Mouse (Mus musculus): ENCODE measurements at regions not wholly inside any gene's neighbourhood (a gene's known extent, or its start where the extent isn't known, plus 50 kb on each side); places are given as distances from the start of the nearest gene placed in this dataset.

GRCm38 (mm10) chr9:47376645-47377044, 153.3 kb upstream of the Cadm1 start:
- H3K4me3 ChIP-seq, result no peak overlapping the region
- H3K36me3 ChIP-seq, result no peaks in the 10 kb centered on the region
- 0 out of 2 replicates have a peak, but pooled peaks cover 3% of the 10 kb centered on the region for H3K27me3 ChIP-seq
- no peak overlapping the region for H3K4me2 ChIP-seq
- H3K4me1 ChIP-seq, result 0 out of 2 replicates have a peak, but pooled peaks cover 4% of the 10 kb centered on the region
- no peaks in the 10 kb centered on the region for H3K9me3 ChIP-seq
- WGBS, result 88% methylated on average over 1 of the region's 1 CpGs
- no peak for ATAC-seq (ENCODE audit: insufficient number of reproducible peaks, insufficient read depth, low FRiP score, low TSS enrichment, low read depth)
- no peak overlapping the region for H3K27ac ChIP-seq
- H3K9ac ChIP-seq, result no peak overlapping the region

DNA sequence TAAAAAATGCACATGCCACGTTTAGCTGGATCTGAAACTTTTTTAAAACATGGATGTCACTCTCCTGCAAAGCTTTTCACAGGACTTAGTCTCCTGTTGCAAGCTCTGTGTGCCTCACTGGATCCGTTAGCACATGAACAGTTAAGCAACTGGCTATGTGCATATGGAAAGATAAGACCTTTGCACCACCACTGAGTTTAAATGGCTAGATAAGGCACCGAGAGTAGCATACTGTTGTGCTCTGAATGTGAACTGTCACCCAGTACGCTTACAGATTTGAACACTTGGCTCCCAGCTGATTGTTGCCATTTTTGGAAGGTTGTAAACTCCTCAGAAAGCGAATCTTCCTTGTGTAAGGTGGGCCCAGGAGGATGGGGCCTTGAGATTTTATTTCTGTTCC, 151.4 kb upstream of the Cadm1 start:
- Histone ChIP-seq H3K36me3 (no peaks in the 10 kb centered on the region), H3K27ac (no peak overlapping the region), H3K4me3 (no peak overlapping the region), H3K9ac (no peak overlapping the region), H3K9me3 (no peaks in the 10 kb centered on the region), H3K4me2 (no peak overlapping the region), H3K27me3 (0 out of 2 replicates have a peak, but pooled peaks cover 3% of the 10 kb centered on the region), H3K4me1 (no peaks in the 10 kb centered on the region)
- ATAC-seq (ENCODE audit: insufficient number of reproducible peaks, insufficient read depth, low FRiP score, low TSS enrichment, low read depth), result no peak
- WGBS, result 84% methylated on average over 5 of the region's 5 CpGs

GRCm38 (mm10) chr9:47380361-47380760, 149.6 kb upstream of the Cadm1 start:
- Histone ChIP-seq H3K27ac (no peak overlapping the region), H3K9me3 (no peaks in the 10 kb centered on the region), H3K9ac (no peak overlapping the region), H3K4me2 (no peak overlapping the region), H3K4me1 (peaks cover 10% of the 10 kb centered on the region), H3K36me3 (no peaks in the 10 kb centered on the region), H3K27me3 (0 out of 2 replicates have a peak, but pooled peaks cover 3% of the 10 kb centered on the region), H3K4me3 (no peak overlapping the region)
- WGBS, result 75% methylated on average over 7 of the region's 7 CpGs
- no peak for ATAC-seq (ENCODE audit: insufficient number of reproducible peaks, insufficient read depth, low FRiP score, low TSS enrichment, low read depth)

- no peak overlapping the region for H3K27ac ChIP-seq
- WGBS, result 32% methylated on average over 4 of the region's 4 CpGs
- peaks cover 19% of the 10 kb centered on the region for H3K4me1 ChIP-seq
- no peak overlapping the region for H3K9ac ChIP-seq
- no peaks in the 10 kb centered on the region for H3K9me3 ChIP-seq
- ATAC-seq (ENCODE audit: insufficient number of reproducible peaks, insufficient read depth, low FRiP score, low TSS enrichment, low read depth), result no peak
- H3K27me3 ChIP-seq, result peaks cover 3% of the 10 kb centered on the region; the same call in 1 of the 2 replicates
- H3K4me3 ChIP-seq, result no peak overlapping the region
- no peaks in the 10 kb centered on the region for H3K36me3 ChIP-seq
- H3K4me2 ChIP-seq, result no peak overlapping the region
These were observed 145.7 kb upstream of the Cadm1 start for GRCm38 (mm10) chr9:47384185-47384854.

DNA sequence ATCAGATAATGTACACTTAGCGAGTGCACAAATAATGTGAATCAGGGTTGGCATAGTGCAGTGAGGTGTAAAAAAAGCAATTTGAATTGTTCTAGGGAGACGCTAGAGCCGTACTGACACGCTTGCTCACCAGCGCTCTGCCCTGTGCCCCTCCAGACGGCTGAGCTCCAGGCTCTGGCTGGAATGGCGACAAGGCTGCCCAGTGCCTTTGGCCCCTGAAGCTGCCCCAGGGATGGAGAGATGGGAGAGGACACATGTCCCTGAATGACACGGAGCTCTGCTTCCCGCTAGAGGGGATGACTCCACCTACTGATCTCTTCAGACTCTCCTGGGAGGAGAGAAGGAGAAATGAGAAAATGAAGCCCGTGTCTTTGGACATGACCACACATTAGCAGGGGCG, 143.3 kb upstream of the Cadm1 start:
- no peak for ATAC-seq (ENCODE audit: insufficient number of reproducible peaks, insufficient read depth, low FRiP score, low TSS enrichment, low read depth)
- Histone ChIP-seq H3K4me3 (no peak overlapping the region), H3K4me1 (peaks cover 19% of the 10 kb centered on the region), H3K4me2 (no peak overlapping the region), H3K9me3 (no peaks in the 10 kb centered on the region), H3K9ac (no peak overlapping the region), H3K27ac (no peak overlapping the region), H3K27me3 (peaks cover 9% of the 10 kb centered on the region; the same call in 1 of the 2 replicates), H3K36me3 (no peaks in the 10 kb centered on the region)
- 80% methylated on average over 11 of the region's 11 CpGs for WGBS

- peaks cover 9% of the 10 kb centered on the region; the same call in 1 of the 2 replicates for H3K27me3 ChIP-seq
- WGBS, result 74% methylated on average over 4 of the region's 4 CpGs
- no peak for ATAC-seq (ENCODE audit: insufficient number of reproducible peaks, insufficient read depth, low FRiP score, low TSS enrichment, low read depth)
- H3K9me3 ChIP-seq, result no peaks in the 10 kb centered on the region
- H3K4me3 ChIP-seq, result no peak overlapping the region
- peaks cover 19% of the 10 kb centered on the region for H3K4me1 ChIP-seq
- no peaks in the 10 kb centered on the region for H3K36me3 ChIP-seq
- H3K9ac ChIP-seq, result no peak overlapping the region
- no peak overlapping the region for H3K4me2 ChIP-seq
- H3K27ac ChIP-seq, result no peak overlapping the region
These were observed 142.8 kb upstream of the Cadm1 start for GRCm38 (mm10) chr9:47387221-47387620.

DNA sequence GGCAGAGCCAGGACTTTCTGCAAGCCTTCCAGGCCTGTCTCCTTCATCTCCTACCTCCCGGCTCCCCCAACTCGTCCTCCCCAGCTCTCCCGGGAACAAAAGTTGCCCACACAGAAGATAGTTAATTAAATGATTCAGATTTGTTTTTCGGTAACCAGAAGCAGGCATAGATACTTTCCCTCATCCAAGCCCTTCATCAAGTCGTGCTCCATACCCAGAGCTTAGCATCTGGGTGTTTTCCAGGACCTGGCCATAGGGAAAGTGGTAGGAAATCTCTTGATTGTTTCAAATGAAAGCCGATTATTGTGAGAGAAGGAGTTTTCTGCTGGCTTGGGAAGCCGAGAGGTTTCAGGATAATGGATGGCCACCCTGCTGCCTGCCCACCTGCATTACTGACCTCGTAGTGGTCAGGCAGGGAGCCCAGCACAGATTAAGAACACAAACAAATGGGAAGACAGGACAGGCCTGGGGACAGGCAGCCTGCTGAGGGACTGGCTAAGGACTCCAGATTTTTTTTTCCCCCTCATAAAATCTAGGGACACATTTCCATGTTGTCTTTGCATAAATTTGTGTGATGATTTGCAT, 142.2 kb upstream of the Cadm1 start:
- Histone ChIP-seq H3K27ac (no peak overlapping the region), H3K4me3 (no peak overlapping the region), H3K27me3 (peaks cover 12% of the 10 kb centered on the region; the same call in 1 of the 2 replicates), H3K36me3 (no peaks in the 10 kb centered on the region), H3K4me1 (peaks cover 19% of the 10 kb centered on the region), H3K9me3 (no peaks in the 10 kb centered on the region), H3K9ac (no peak overlapping the region), H3K4me2 (no peak overlapping the region)
- WGBS, result 31% methylated on average over 8 of the region's 8 CpGs
- no peak for ATAC-seq (ENCODE audit: insufficient number of reproducible peaks, insufficient read depth, low FRiP score, low TSS enrichment, low read depth)

DNA sequence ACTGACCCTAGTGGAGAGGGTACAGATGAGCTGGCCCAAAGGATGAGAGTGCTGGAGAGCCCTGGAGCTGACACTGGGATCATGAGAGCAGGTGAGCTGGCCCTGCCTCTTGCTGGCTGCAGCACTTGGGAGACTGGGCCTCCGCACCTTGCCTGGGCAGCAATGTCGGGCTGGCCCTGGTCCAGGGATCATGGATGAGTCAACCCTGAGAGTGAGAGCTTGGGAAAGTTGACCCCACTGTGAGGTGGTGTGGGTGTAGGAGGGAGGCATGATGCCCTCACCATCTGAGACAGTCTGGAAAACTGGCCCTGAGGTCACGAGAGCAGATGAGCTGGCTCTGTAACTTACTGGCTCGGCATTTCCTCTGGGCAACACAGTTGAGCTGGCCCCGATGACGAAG, 140.1 kb upstream of the Cadm1 start:
- ATAC-seq (ENCODE audit: insufficient number of reproducible peaks, insufficient read depth, low FRiP score, low TSS enrichment, low read depth), result no peak; the same call in 1 of the 2 replicates
- Histone ChIP-seq H3K4me2 (no peak overlapping the region), H3K27ac (no peak overlapping the region), H3K4me3 (no peak overlapping the region), H3K27me3 (peaks cover 23% of the 10 kb centered on the region; the same call in 1 of the 2 replicates), H3K36me3 (no peaks in the 10 kb centered on the region), H3K9ac (no peak overlapping the region), H3K9me3 (no peaks in the 10 kb centered on the region), H3K4me1 (peaks cover 9% of the 10 kb centered on the region)
- 97% methylated on average over 6 of the region's 6 CpGs for WGBS

GRCm38 (mm10) chr9:47391669-47392068, 138.3 kb upstream of the Cadm1 start:
- no peak overlapping the region for H3K9ac ChIP-seq
- WGBS, result 83% methylated on average over 5 of the region's 5 CpGs
- ATAC-seq (ENCODE audit: insufficient number of reproducible peaks, insufficient read depth, low FRiP score, low TSS enrichment, low read depth), result no peak
- no peak overlapping the region for H3K4me3 ChIP-seq
- peaks cover 23% of the 10 kb centered on the region; the same call in 1 of the 2 replicates for H3K27me3 ChIP-seq
- 0 out of 2 replicates have a peak, but pooled peaks cover 8% of the 10 kb centered on the region for H3K4me1 ChIP-seq
- no peak overlapping the region for H3K27ac ChIP-seq
- no peaks in the 10 kb centered on the region for H3K9me3 ChIP-seq
- no peak overlapping the region for H3K4me2 ChIP-seq
- no peaks in the 10 kb centered on the region for H3K36me3 ChIP-seq

- Histone ChIP-seq H3K36me3 (no peaks in the 10 kb centered on the region), H3K9ac (no peak overlapping the region), H3K27me3 (peaks cover 36% of the 10 kb centered on the region), H3K4me1 (peaks cover 25% of the 10 kb centered on the region), H3K4me2 (no peak overlapping the region), H3K4me3 (no peak overlapping the region), H3K27ac (no peak overlapping the region), H3K9me3 (no peaks in the 10 kb centered on the region)
- WGBS, result 11% methylated on average over 2 of the region's 2 CpGs
- no peak for ATAC-seq (ENCODE audit: insufficient number of reproducible peaks, insufficient read depth, low FRiP score, low TSS enrichment, low read depth)
These were observed 130.4 kb upstream of the Cadm1 start for GRCm38 (mm10) chr9:47399598-47399997.

DNA sequence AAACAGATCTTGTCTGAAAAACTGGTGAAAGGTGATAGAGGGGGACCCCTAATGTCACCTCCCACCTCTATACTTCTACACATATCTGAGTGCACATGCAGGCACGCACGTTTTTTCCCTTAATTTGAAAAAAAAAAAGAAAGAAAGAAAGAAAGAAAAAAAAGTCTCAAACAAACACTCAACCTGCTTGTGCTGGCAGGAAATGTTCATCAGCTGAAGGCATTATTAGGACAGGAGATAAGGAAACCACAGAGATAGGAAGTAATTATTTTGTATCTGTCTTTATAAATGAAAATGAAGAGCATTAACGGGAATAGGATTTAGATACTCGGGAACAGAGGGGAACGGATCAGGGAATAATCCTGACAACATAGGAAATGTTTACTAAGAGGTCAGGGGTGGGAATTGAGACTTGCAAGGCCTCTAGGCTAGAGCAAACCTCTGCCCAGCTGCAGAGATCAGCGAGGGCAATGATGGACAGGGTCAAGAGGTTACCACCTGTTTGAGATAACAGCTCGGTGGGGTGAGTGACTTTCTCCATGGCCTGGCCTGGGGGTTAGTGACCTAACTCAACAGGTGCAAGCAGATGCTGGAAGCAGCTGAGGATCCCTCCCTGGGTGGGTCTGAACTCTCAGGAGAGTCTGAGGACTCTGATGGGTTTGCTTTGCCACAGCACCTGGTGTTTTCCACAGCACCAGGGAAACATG, 129.7 kb upstream of the Cadm1 start:
- ATAC-seq (ENCODE audit: insufficient number of reproducible peaks, insufficient read depth, low FRiP score, low TSS enrichment, low read depth), result no peak
- H3K27me3 ChIP-seq, result peaks cover 36% of the 10 kb centered on the region
- H3K36me3 ChIP-seq, result no peaks in the 10 kb centered on the region
- WGBS, result 21% methylated on average over 7 of the region's 7 CpGs
- peaks cover 31% of the 10 kb centered on the region for H3K4me1 ChIP-seq
- H3K4me2 ChIP-seq, result no peak overlapping the region
- no peak overlapping the region for H3K27ac ChIP-seq
- no peak overlapping the region for H3K9ac ChIP-seq
- no peaks in the 10 kb centered on the region for H3K9me3 ChIP-seq
- no peak overlapping the region for H3K4me3 ChIP-seq

DNA sequence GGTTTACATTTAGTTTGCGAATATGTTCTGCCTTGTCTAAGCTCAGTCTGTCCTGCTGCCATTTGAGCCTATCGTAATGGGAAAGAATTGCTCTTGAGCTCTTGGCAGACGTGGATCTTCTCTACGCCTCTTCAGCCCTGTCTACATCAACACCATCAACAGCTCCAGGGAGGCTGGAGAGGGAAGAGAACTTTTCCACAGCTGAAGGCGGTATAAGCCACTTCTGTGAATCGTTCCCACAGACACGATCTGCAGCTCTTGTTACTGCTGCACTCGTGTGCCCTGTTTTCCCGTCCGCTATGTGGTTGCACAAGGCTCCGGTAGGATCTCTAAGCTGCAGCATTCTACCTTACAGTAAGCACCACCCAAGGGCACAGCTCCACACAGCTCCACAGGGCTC, 128.5 kb upstream of the Cadm1 start:
- H3K4me2 ChIP-seq, result no peak overlapping the region
- H3K4me1 ChIP-seq, result peaks cover 42% of the 10 kb centered on the region
- 76% methylated on average over 11 of the region's 11 CpGs for WGBS
- H3K9me3 ChIP-seq, result no peaks in the 10 kb centered on the region
- no peaks in the 10 kb centered on the region for H3K36me3 ChIP-seq
- H3K4me3 ChIP-seq, result no peak overlapping the region
- peaks cover 42% of the 10 kb centered on the region for H3K27me3 ChIP-seq
- no peak overlapping the region for H3K9ac ChIP-seq
- H3K27ac ChIP-seq, result no peak overlapping the region
- no peak for ATAC-seq (ENCODE audit: insufficient number of reproducible peaks, insufficient read depth, low FRiP score, low TSS enrichment, low read depth)

Measured in embryonic facial prominence, embryonic 13.5 days (tissue).